Mouse (Mus musculus) embryonic facial prominence, embryonic 15.5 days (tissue): Measurements from ENCODE around the gene Il9. TPM values are rescaled to one million over a fixed set of nuclear protein-coding genes. Genes with fewer than 3 reads are reported as not detected.

Source experiments
- ATAC-seq: fragments of 200-750 bp; cut with Nextera tagmentation; 2 replicates; pipeline ENCODE4 v1.8.0; 2017; ENCODE audit warnings: low read depth, moderate TSS enrichment; ENCODE audit not compliant: insufficient number of reproducible peaks, low FRiP score, low TSS enrichment
- H3K27ac ChIP-seq: fragments of 300-500 bp; sonication (generic); replicated peaks from 2 replicates; pipeline ENCODE4 v1.5.1; 2015; ENCODE audit warnings: mild to moderate bottlenecking, inconsistent platforms
- H3K27me3 ChIP-seq: fragments of 300-500 bp; sonication (generic); 2 replicates; pipeline ENCODE4 v1.6.1; 2015; ENCODE audit warnings: inconsistent platforms
- H3K36me3 ChIP-seq: fragments of 300-500 bp; sonication (generic); 2 replicates; pipeline ENCODE4 v1.6.1; 2015; ENCODE audit warnings: mild to moderate bottlenecking, inconsistent platforms
- H3K4me1 ChIP-seq: fragments of 300-500 bp; sonication (generic); 2 replicates; pipeline ENCODE4 v1.6.1; 2015; ENCODE audit warnings: inconsistent platforms
- H3K4me2 ChIP-seq: fragments of 300-500 bp; sonication (generic); replicated peaks from 2 replicates; pipeline ENCODE4 v1.6.1; 2015; ENCODE audit warnings: mild to moderate bottlenecking, inconsistent platforms
- H3K4me3 ChIP-seq: fragments of 300-500 bp; sonication (generic); replicated peaks from 2 replicates; pipeline ENCODE4 v1.5.1; 2015; ENCODE audit warnings: mild to moderate bottlenecking, inconsistent platforms
- H3K9ac ChIP-seq: fragments of 300-500 bp; sonication (generic); 2 replicates; pipeline ENCODE4 v1.6.1; 2015; ENCODE audit warnings: inconsistent platforms
- H3K9me3 ChIP-seq: fragments of 300-500 bp; sonication (generic); replicated peaks from 2 replicates; pipeline ENCODE4 v1.6.1; 2016; ENCODE audit warnings: inconsistent platforms
- WGBS: fragments of 180-500 bp; shearing (Covaris S2); methylation state at CpG from one replicate; pipeline ENCODE4 v1.1.7; 2015; 5-methylcytosine and 5-hydroxymethylcytosine counted together
- polyA plus RNA-seq: library from polyadenylated mRNA; unstranded; fragments of >200 nt; fragmentation: Nextera tagmentation; extraction: Ambion mirVana; gene quantifications from 2 replicates; pipeline ENCODE4 v1.2.1, GENCODE M21; 2015

Gene Il9
- polyA plus RNA-seq: not detected in 2 replicates

- WGBS: 73% methylated on average over 3 of the region's 3 CpGs
- no peak for ATAC-seq
These were observed at the start of gene Il9 for GRCm38 (mm10) chr13:56482146-56482545. TSS of gene Il9 (minus strand) at chr13:56482246.

DNA sequence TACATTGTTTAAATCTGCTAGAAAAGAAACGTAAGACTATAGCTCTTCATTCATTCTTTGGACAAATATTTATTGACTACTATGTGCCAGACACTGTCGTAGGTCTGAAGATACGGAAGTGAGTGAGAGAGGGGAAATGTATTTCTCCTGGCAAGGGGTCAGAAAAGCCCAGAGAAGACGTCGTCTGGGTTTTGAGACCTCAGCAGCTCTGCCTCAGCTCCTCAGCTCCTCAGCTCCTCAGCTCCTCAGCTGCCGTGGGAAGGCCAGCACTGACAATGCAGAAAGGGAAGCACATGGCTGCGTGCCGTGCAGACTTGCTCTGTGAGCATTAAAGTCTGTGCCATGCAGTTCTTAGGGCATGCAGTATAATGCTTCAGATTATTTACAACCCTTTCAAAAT lies 47.6 kb upstream of the Il9 start:
- H3K4me3 ChIP-seq: no peak overlapping the region
- 57% methylated on average over 8 of the region's 8 CpGs for WGBS
- no peaks in the 10 kb centered on the region for H3K36me3 ChIP-seq
- no peak overlapping the region for H3K9ac ChIP-seq
- H3K27me3 ChIP-seq: no peaks in the 10 kb centered on the region
- no peak overlapping the region for H3K27ac ChIP-seq
- H3K9me3 ChIP-seq: no peaks in the 10 kb centered on the region
- H3K4me1 ChIP-seq: no peaks in the 10 kb centered on the region
- no peak overlapping the region for H3K4me2 ChIP-seq
- no peak for ATAC-seq

More at GRCm38 (mm10) chr13:56482146-56482545, at the start of gene Il9:
- H3K27ac ChIP-seq: no peak within 1 kb of the TSS
- no peak within 1 kb of the TSS for H3K9ac ChIP-seq
- H3K36me3 ChIP-seq: no peaks in the 10 kb centered on the region
- no peak within 1 kb of the TSS for H3K4me3 ChIP-seq
- H3K9me3 ChIP-seq: no peaks in the 10 kb centered on the region
- H3K4me2 ChIP-seq: no peak within 1 kb of the TSS
- peaks cover 4% of the 10 kb centered on the region; the same call in 1 of the 2 replicates for H3K4me1 ChIP-seq
- H3K27me3 ChIP-seq: no peaks in the 10 kb centered on the region

DNA sequence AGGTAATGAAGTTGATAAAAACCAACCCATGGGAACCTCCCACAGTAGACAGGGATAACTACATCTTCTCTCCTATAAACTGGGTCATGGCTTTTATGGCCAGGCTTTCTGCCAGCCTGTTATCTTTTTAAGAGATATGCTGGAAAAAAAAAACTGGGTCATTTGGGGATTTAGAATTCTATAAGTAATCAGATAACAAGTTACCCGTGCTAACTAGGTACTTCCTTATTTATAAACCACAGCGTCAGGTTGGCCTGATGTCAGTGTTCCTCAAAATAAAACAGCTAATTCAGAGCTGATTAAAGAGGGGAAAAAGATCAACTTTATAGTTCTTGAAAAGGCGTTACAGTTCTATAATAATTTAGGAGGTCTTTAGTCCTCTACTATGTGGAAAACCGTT lies 47.0 kb upstream of the Il9 start:
- no peaks in the 10 kb centered on the region for H3K36me3 ChIP-seq
- 80% methylated on average over 4 of the region's 4 CpGs for WGBS

DNA sequence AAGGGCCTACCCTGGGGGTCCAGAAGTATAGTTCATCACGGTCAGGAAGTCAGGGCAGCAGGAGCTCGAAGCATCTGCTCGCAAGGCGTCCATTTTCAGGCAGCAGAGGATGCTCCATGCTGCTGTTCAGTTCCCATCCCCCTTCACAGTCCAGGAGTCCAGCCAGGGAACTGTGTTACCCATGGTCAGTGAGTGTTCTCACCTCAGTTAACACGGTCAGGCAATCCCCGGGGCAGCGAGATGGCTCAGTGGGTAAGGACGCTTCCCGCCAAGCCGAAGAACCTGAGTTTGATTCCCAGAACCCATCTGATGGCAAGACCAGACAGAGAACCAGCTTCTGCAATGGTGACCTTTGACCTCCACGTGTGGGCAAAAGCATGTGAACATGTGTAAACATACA lies 46.2 kb upstream of the Il9 start:
- 88% methylated on average over 11 of the region's 11 CpGs for WGBS

More for the DNA sequence above, 47.0 kb upstream of the Il9 start:
- Histone ChIP-seq H3K4me3 (no peak overlapping the region), H3K4me1 (no peaks in the 10 kb centered on the region), H3K4me2 (no peak overlapping the region), H3K9ac (no peak overlapping the region), H3K27ac (no peak overlapping the region), H3K27me3 (no peaks in the 10 kb centered on the region), H3K9me3 (no peaks in the 10 kb centered on the region)
- no peak for ATAC-seq

DNA sequence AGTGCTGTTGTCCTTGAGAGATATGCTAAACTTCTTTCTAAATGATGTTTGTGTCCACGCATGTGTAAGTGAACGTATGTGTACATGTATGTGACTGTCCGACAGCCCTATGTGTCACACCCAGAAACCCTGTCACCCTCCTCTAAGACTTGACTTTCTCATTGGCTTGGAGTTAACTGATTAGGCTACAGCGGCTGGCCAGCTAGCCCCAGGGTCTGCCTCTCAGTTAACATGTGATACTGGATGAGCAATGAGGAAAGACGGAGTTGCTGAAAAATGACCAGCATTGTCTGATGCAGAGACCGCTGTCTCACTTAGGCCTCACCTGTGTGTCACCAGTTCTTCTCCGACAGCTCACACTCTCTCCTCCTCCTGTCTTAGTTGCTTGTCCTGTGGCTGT lies 45.8 kb upstream of the Il9 start:
- Histone ChIP-seq H3K4me3 (no peak overlapping the region), H3K27me3 (no peaks in the 10 kb centered on the region), H3K36me3 (no peaks in the 10 kb centered on the region), H3K27ac (no peak overlapping the region), H3K9ac (no peak overlapping the region), H3K4me2 (no peak overlapping the region), H3K4me1 (peaks cover under 1% of the 10 kb centered on the region; the same call in 1 of the 2 replicates), H3K9me3 (no peaks in the 10 kb centered on the region)
- 87% methylated on average over 7 of the region's 7 CpGs for WGBS
- ATAC-seq: no peak

More for the DNA sequence above, 46.2 kb upstream of the Il9 start:
- no peak overlapping the region for H3K4me3 ChIP-seq
- H3K36me3 ChIP-seq: no peaks in the 10 kb centered on the region
- H3K27me3 ChIP-seq: no peaks in the 10 kb centered on the region
- no peak overlapping the region for H3K4me2 ChIP-seq
- H3K4me1 ChIP-seq: no peaks in the 10 kb centered on the region
- no peak overlapping the region for H3K9ac ChIP-seq
- H3K27ac ChIP-seq: no peak overlapping the region
- no peak for ATAC-seq
- no peaks in the 10 kb centered on the region for H3K9me3 ChIP-seq

- Histone ChIP-seq H3K36me3 (no peaks in the 10 kb centered on the region), H3K27ac (no peak overlapping the region), H3K27me3 (no peaks in the 10 kb centered on the region), H3K9ac (no peak overlapping the region), H3K4me2 (no peak overlapping the region), H3K9me3 (no peaks in the 10 kb centered on the region), H3K4me1 (peaks cover 5% of the 10 kb centered on the region; the same call in 1 of the 2 replicates), H3K4me3 (no peak overlapping the region)
- WGBS: 84% methylated on average over 12 of the region's 12 CpGs
- no peak for ATAC-seq
These were observed 44.8 kb upstream of the Il9 start for GRCm38 (mm10) chr13:56526871-56527270.

- 3% methylated on average over 8 of the region's 8 CpGs for WGBS
- H3K4me3 ChIP-seq: peak overlapping the region; percentile 74
- H3K27ac ChIP-seq: no peak overlapping the region
- no peaks in the 10 kb centered on the region for H3K27me3 ChIP-seq
- no peak for ATAC-seq
- peak overlapping the region; percentile 91 for H3K4me2 ChIP-seq
- peak overlapping the region; percentile 44 for H3K9ac ChIP-seq
- peaks cover 5% of the 10 kb centered on the region; the same call in 1 of the 2 replicates for H3K4me1 ChIP-seq
- H3K9me3 ChIP-seq: no peaks in the 10 kb centered on the region
- no peaks in the 10 kb centered on the region for H3K36me3 ChIP-seq
These were observed 40.7 kb upstream of the Il9 start for GRCm38 (mm10) chr13:56522821-56523167.

DNA sequence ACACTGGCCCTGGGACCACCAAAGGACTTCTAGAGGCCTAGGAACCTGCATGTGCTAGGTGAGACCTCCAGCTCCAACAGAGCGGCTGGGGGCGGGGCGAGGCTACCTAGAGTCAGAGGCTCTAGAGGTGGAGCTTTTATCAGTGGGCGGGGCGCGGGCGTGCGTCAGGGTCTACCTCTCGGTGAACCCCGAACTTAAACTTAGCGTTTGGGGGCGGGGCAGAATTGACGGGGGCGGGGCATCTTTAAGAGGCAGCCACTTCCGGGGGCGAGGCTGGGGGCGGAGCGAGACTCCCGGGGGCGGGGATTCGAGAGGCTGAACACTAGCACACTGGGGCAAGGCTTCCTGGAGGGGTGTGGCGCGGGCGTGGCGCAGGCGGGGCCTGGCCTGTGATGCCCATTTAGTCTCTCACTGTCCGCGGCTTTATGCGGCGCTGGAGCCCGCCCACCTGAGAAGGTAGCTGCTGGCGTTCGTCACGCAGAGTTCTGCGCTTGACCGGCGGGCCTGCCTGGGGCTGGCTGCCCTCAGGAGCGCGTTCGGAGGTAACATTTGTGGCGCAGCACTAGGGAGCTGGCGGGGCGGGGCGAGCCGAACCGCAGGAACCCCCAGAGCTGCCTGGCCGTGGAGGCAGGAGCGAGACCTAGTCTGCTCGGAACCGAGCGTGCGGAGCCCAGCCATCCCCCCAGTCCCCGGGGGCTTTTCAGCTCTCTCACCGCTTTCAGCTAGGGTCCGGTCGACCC lies 40.2 kb upstream of the Il9 start, which contains the start of gene Fbxl21:
Fbxl21 (plus strand) TSS at position 392 of the 740 bp plus-strand sequence.
- H3K4me3 ChIP-seq: peak within 1 kb of the TSS; percentile 74
- H3K27me3 ChIP-seq: no peaks in the 10 kb centered on the region
- H3K27ac ChIP-seq: 0 out of 2 replicates have a peak within 1 kb of the TSS, but pooled peaks have one; percentile 39
- H3K36me3 ChIP-seq: no peaks in the 10 kb centered on the region
- H3K4me2 ChIP-seq: peak within 1 kb of the TSS; percentile 91
- 2% methylated on average over 56 of the region's 56 CpGs for WGBS
- H3K9ac ChIP-seq: peak within 1 kb of the TSS; percentile 44
- H3K4me1 ChIP-seq: peaks cover 5% of the 10 kb centered on the region; the same call in 1 of the 2 replicates
- ATAC-seq: peak; percentile 98
- H3K9me3 ChIP-seq: no peaks in the 10 kb centered on the region

DNA sequence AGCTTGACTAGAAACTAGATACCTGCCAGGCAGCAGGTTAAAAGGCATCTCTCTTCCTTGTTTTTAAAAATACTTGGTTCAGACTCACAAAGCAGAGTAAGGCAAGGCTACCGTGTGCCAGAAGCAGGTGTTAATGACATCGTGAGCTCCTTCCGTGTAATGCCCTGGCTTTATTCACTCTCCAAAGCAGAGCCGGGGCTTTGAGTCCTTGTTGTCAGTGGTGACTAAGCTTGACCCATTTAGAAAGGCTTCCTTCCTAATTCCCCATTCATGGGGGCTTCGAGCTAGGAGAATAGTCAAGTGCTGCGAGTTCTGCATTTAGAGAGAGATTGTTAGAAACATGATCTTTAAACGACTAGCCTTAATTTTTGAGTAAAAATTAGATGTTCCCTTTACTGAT lies 34.8 kb upstream of the Il9 start:
- Histone ChIP-seq H3K9me3 (no peaks in the 10 kb centered on the region), H3K9ac (no peak overlapping the region), H3K4me1 (no peaks in the 10 kb centered on the region), H3K4me3 (no peak overlapping the region), H3K27ac (no peak overlapping the region), H3K4me2 (no peak overlapping the region), H3K36me3 (no peaks in the 10 kb centered on the region), H3K27me3 (no peaks in the 10 kb centered on the region)
- no peak for ATAC-seq
- WGBS: 51% methylated on average over 7 of the region's 7 CpGs

DNA sequence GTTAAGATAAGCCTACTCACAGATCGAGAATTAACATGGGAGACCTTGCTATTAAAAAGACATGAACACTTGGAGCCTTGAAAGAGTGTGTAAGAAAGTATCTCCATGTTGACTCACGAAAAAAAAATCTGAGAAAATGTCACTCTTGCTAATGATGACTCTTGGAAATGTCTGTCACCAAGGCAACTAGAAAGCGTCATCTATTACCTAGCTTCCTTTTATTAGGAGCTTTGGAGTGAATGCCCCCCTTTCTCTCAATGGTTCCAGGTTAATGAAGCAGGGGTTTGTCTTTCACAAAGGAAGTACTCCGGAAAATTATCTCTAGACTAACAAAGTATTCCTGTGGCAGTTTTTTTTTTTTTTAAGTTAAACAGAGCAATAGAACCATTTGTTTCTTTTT lies 34.3 kb upstream of the Il9 start:
- Histone ChIP-seq H3K4me3 (no peak overlapping the region), H3K27ac (no peak overlapping the region), H3K9ac (no peak overlapping the region), H3K4me1 (no peaks in the 10 kb centered on the region), H3K9me3 (no peaks in the 10 kb centered on the region), H3K36me3 (no peaks in the 10 kb centered on the region), H3K27me3 (no peaks in the 10 kb centered on the region), H3K4me2 (no peak overlapping the region)
- WGBS: 75% methylated on average over 4 of the region's 4 CpGs
- no peak for ATAC-seq

DNA sequence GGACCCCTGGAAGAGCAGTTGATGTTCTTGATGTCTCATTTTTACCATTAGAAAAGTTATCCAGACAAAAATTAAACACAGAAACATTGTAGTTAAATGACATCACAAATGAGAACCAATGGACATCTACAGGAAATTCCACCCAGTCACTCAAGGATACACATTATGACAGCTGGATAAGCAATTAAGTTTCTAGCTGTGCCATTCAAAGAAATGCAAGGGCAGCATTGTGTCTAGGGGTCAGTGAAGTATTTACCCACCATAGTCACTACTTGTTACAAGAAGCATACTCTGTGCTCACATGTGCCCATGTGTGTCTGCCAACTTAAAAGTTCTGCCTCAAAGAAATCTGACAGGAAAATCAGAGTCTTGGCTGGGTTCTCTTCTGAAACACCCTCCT lies 31.5 kb upstream of the Il9 start:
- no peaks in the 10 kb centered on the region for H3K9me3 ChIP-seq

GRCm38 (mm10) chr13:56509796-56510195 lies 27.8 kb upstream of the Il9 start:
- 86% methylated on average over 2 of the region's 2 CpGs for WGBS
- Histone ChIP-seq H3K4me1 (no peaks in the 10 kb centered on the region), H3K9ac (no peak overlapping the region)

More for the DNA sequence above, 31.5 kb upstream of the Il9 start:
- no peaks in the 10 kb centered on the region for H3K4me1 ChIP-seq
- no peak overlapping the region for H3K9ac ChIP-seq
- H3K27ac ChIP-seq: no peak overlapping the region
- H3K36me3 ChIP-seq: no peaks in the 10 kb centered on the region
- no peak for ATAC-seq
- no peak overlapping the region for H3K4me2 ChIP-seq
- H3K4me3 ChIP-seq: no peak overlapping the region
- no peaks in the 10 kb centered on the region for H3K27me3 ChIP-seq

More at GRCm38 (mm10) chr13:56509796-56510195, 27.8 kb upstream of the Il9 start:
- no peaks in the 10 kb centered on the region for H3K9me3 ChIP-seq
- H3K36me3 ChIP-seq: no peaks in the 10 kb centered on the region
- no peaks in the 10 kb centered on the region for H3K27me3 ChIP-seq
- no peak overlapping the region for H3K4me3 ChIP-seq
- H3K4me2 ChIP-seq: no peak overlapping the region
- no peak for ATAC-seq
- no peak overlapping the region for H3K27ac ChIP-seq
